Mouse (Mus musculus) lung, embryonic 14.5 days (tissue): ENCODE results near the gene E030018B13Rik. TPM values are rescaled to one million over a fixed set of nuclear protein-coding genes. Genes with fewer than 3 reads are reported as not detected.

Source experiments
- ATAC-seq: fragments of 200-750 bp; cut with Nextera tagmentation; 2 replicates; pipeline ENCODE4 v1.8.0; 2017; ENCODE audit warnings: mild to moderate bottlenecking, moderate TSS enrichment, moderate library complexity; ENCODE audit not compliant: insufficient read depth
- DNase-seq: peaks from one replicate; pipeline ENCODE4 v3.0.0-alpha.2; 2015
- H3K27ac ChIP-seq: fragments of 300-500 bp; sonication (generic); 2 replicates; pipeline ENCODE4 v1.5.1; 2014; ENCODE audit warnings: low read depth, mild to moderate bottlenecking, moderate library complexity
- H3K27me3 ChIP-seq: fragments of 300-500 bp; sonication (generic); 2 replicates; pipeline ENCODE4 v1.6.1; 2014; ENCODE audit warnings: low read length, control low read depth; ENCODE audit not compliant: insufficient read depth
- H3K36me3 ChIP-seq: fragments of 300-500 bp; sonication (generic); 2 replicates; pipeline ENCODE4 v1.6.1; 2014; ENCODE audit warnings: control low read depth; ENCODE audit not compliant: insufficient read depth
- H3K4me1 ChIP-seq: fragments of 300-500 bp; sonication (generic); 2 replicates; pipeline ENCODE4 v1.6.1; 2014; ENCODE audit warnings: antibody characterized with exemption, control low read depth; ENCODE audit not compliant: insufficient read depth
- H3K4me2 ChIP-seq: fragments of 300-500 bp; sonication (generic); 2 replicates; pipeline ENCODE4 v1.6.1; 2014; ENCODE audit warnings: mild to moderate bottlenecking
- H3K4me3 ChIP-seq: fragments of 300-500 bp; sonication (generic); 2 replicates; pipeline ENCODE4 v1.5.1; 2014; ENCODE audit warnings: low read depth, low read length
- H3K9ac ChIP-seq: fragments of 300-500 bp; sonication (generic); 2 replicates; pipeline ENCODE4 v1.6.1; 2014
- H3K9me3 ChIP-seq: fragments of 300-500 bp; sonication (generic); 2 replicates; pipeline ENCODE4 v1.6.1; 2016; ENCODE audit warnings: low read depth, low read length, control low read depth
- CTCF ChIP-seq: IDR thresholded peaks from 2 replicates; pipeline ENCODE4 v1.5.1; 2016; ENCODE audit warnings: antibody characterized with exemption, low read depth
- WGBS: fragments of 180-500 bp; shearing (Covaris S2); extraction: QIAGEN DNeasy Blood & Tissue Kit; methylation state at CpG from one replicate; pipeline ENCODE4 v1.1.7; 2014; 5-methylcytosine and 5-hydroxymethylcytosine counted together
- polyA plus RNA-seq: library from polyadenylated mRNA; unstranded; fragments of >200 nt; fragmentation: Nextera tagmentation; extraction: Ambion mirVana; gene quantifications from 2 replicates; pipeline ENCODE4 v1.2.1, GENCODE M21; 2014

E030018B13Rik gene
- polyA plus RNA-seq: 0.18 TPM in 1 of 2 replicates, not detected in the other

DNA sequence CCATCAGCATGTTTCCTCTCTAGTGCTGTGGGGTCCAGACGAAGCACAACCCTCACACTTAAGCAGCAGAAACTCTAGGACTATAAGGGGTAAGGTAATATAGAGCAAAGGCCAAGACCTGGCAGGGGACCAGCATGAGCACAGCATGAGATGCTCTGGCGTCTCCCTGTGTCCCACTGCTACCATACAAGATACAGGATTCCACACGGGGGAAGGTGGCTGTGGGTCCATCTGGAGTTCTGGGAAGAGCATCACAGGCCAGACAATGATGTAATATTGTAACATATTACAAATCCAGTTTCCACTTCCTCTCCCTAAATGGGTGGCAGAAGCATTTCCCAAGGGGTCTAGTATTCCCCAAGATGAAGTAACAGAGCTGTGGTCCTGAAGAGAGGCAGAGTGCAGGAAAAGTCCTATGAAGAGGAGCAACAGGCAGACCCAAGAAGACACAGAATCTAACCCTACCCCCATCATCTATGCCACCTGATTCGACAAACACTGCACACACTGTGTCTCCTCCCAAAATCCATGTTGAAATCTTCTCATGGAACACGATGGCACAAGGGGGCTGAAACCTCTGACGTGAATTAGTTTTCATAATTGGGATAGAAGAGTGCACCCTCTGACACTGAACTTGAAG lies at the start of gene E030018B13Rik:
Gene E030018B13Rik (plus strand): TSS at position 590 of the 640 bp plus-strand sequence.
- Histone ChIP-seq H3K27ac (no peak within 1 kb of the TSS), H3K9me3 (no peaks in the 10 kb centered on the region), H3K9ac (no peak within 1 kb of the TSS), H3K27me3 (no peaks in the 10 kb centered on the region), H3K36me3 (no peaks in the 10 kb centered on the region), H3K4me1 (peaks cover 15% of the 10 kb centered on the region; the same call in 1 of the 2 replicates), H3K4me2 (no peak within 1 kb of the TSS), H3K4me3 (no peak within 1 kb of the TSS)
- no peak for ATAC-seq
- DNase-seq: no peak
- 91% methylated on average over 6 of the region's 6 CpGs for WGBS
- no peak for TF ChIP-seq CTCF

DNA sequence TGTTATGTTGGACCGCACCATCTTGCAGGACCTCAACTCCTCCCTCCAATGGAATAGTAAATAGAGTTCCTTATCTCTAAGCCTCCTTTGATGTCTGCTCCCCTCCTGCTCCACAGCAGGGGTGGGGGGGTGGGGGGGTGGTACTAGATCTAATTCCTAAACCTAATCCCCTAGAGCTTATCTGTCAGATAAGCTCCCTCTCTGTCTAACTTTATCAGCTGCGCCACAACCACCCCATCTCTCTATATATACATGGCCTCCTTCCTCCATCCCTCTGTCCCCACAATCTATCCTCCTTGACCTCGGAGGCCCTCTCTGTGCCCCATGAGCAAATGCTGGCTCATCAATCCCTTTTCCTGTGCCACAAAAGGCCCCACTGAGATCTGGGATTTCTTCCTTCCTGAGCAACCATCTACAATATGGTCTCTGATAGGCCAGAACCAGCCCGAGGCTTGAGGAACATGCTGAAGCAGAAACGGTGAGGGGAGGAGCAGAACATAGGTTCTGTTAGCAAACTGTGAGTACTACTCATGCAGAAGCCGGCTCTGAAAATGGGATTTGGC lies 48.2 kb upstream of the E030018B13Rik start:
- ATAC-seq (no peak), DNase-seq (no peak)
- 26% methylated on average over 6 of the region's 6 CpGs for WGBS
- no peaks in the 10 kb centered on the region for H3K27me3 ChIP-seq
- H3K4me2 ChIP-seq: no peak overlapping the region
- TF ChIP-seq CTCF: no peak
- H3K4me1 ChIP-seq: no peaks in the 10 kb centered on the region
- no peak overlapping the region for H3K27ac ChIP-seq
- no peak overlapping the region for H3K4me3 ChIP-seq
- H3K9me3 ChIP-seq: no peaks in the 10 kb centered on the region
- no peaks in the 10 kb centered on the region for H3K36me3 ChIP-seq
- H3K9ac ChIP-seq: no peak overlapping the region

- ATAC-seq: no peak
- no peaks in the 10 kb centered on the region for H3K36me3 ChIP-seq
- no peak overlapping the region for H3K4me2 ChIP-seq
- H3K9me3 ChIP-seq: no peaks in the 10 kb centered on the region
- WGBS: 69% methylated on average over 6 of the region's 6 CpGs
- DNase-seq: no peak
- H3K27ac ChIP-seq: no peak overlapping the region
- H3K27me3 ChIP-seq: no peaks in the 10 kb centered on the region
- no peak overlapping the region for H3K4me3 ChIP-seq
- TF ChIP-seq CTCF: no peak
- no peaks in the 10 kb centered on the region for H3K4me1 ChIP-seq
- H3K9ac ChIP-seq: no peak overlapping the region
These were observed 45.0 kb upstream of the E030018B13Rik start for GRCm38 (mm10) chr7:63871698-63872097.

GRCm38 (mm10) chr7:63873880-63874279 lies 42.8 kb upstream of the E030018B13Rik start:
- ATAC-seq: no peak
- TF ChIP-seq CTCF: no peak
- DNase-seq: no peak
- no peak overlapping the region for H3K9ac ChIP-seq
- H3K36me3 ChIP-seq: no peaks in the 10 kb centered on the region
- no peaks in the 10 kb centered on the region for H3K9me3 ChIP-seq
- WGBS: 34% methylated on average over 12 of the region's 12 CpGs
- no peak overlapping the region for H3K4me3 ChIP-seq
- no peaks in the 10 kb centered on the region for H3K4me1 ChIP-seq
- no peak overlapping the region for H3K4me2 ChIP-seq
- H3K27ac ChIP-seq: no peak overlapping the region
- no peaks in the 10 kb centered on the region for H3K27me3 ChIP-seq

DNA sequence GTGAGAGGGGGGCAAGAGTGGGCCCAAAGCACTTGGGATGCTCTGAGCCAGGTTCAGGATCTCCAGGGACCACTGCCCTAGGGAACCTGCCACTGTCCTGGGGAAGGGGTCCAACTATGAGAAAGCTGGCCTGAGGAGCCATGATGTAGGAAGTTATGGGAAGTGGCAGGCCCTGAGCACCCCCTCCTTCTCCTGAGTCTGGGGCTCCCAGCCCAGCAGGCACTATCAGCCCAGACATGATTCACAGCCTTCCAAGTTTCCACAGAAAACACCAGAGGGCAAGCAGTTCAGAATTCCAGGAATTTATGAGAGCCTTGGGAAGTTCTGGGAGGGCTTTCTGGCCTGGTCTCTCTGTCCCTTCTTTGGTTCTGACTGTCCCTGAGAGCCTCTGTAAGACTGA lies 41.0 kb upstream of the E030018B13Rik start:
- Histone ChIP-seq H3K4me2 (no peak overlapping the region), H3K36me3 (no peaks in the 10 kb centered on the region), H3K9ac (no peak overlapping the region), H3K9me3 (no peaks in the 10 kb centered on the region), H3K27me3 (no peaks in the 10 kb centered on the region), H3K27ac (no peak overlapping the region), H3K4me3 (no peak overlapping the region), H3K4me1 (no peaks in the 10 kb centered on the region)
- no peak for ATAC-seq
- no peak for TF ChIP-seq CTCF
- DNase-seq: no peak

- Histone ChIP-seq H3K9me3 (no peaks in the 10 kb centered on the region), H3K4me3 (no peak overlapping the region), H3K36me3 (no peaks in the 10 kb centered on the region), H3K9ac (no peak overlapping the region), H3K27ac (no peak overlapping the region), H3K4me2 (no peak overlapping the region), H3K4me1 (no peaks in the 10 kb centered on the region), H3K27me3 (no peaks in the 10 kb centered on the region)
- DNase-seq: no peak
- WGBS: 63% methylated on average over 2 of the region's 2 CpGs
- ATAC-seq: no peak
- TF ChIP-seq CTCF: no peak
These were observed 40.0 kb upstream of the E030018B13Rik start for GRCm38 (mm10) chr7:63876640-63877039.

GRCm38 (mm10) chr7:63877610-63878009 lies 39.0 kb upstream of the E030018B13Rik start:
- Histone ChIP-seq H3K9me3 (no peaks in the 10 kb centered on the region), H3K36me3 (no peaks in the 10 kb centered on the region), H3K9ac (no peak overlapping the region), H3K4me3 (no peak overlapping the region), H3K27me3 (no peaks in the 10 kb centered on the region), H3K4me2 (peak overlapping the region; percentile 23; the same call in 1 of the 2 replicates), H3K27ac (no peak overlapping the region), H3K4me1 (no peaks in the 10 kb centered on the region)
- DNase-seq: no peak
- 26% methylated on average over 14 of the region's 14 CpGs for WGBS
- ATAC-seq: peak; percentile 49
- no peak for TF ChIP-seq CTCF
